Mouse (Mus musculus) embryonic facial prominence, embryonic 11.5 days (tissue): ENCODE data around the gene Cdk17. TPM values are rescaled to one million over a fixed set of nuclear protein-coding genes. Genes with fewer than 3 reads are reported as not detected.

Source experiments
- ATAC-seq: fragments of 200-750 bp; cut with Nextera tagmentation; replicated peaks from 2 replicates; pipeline ENCODE4 v1.8.0; 2017; ENCODE audit warnings: low read depth; ENCODE audit not compliant: insufficient number of reproducible peaks, low FRiP score, low TSS enrichment
- DNase-seq: peaks from one replicate; pipeline ENCODE4 v3.0.0-alpha.2; 2015; ENCODE audit warnings: low spot score
- H3K27ac ChIP-seq: fragments of 300-500 bp; sonication (generic); replicated peaks from 2 replicates; pipeline ENCODE4 v1.5.1; 2014; ENCODE audit warnings: mild to moderate bottlenecking, low read depth, low read length, control low read depth
- H3K27me3 ChIP-seq: fragments of 300-500 bp; sonication (generic); 2 replicates; pipeline ENCODE4 v1.6.1; 2014; ENCODE audit warnings: mild to moderate bottlenecking, low read length, moderate library complexity, mixed read lengths; ENCODE audit not compliant: control insufficient read depth, insufficient read depth
- H3K36me3 ChIP-seq: fragments of 300-500 bp; sonication (generic); replicated peaks from 2 replicates; pipeline ENCODE4 v1.6.1; 2014; ENCODE audit warnings: low read depth, mild to moderate bottlenecking, low read length, moderate library complexity, mixed read lengths; ENCODE audit not compliant: control insufficient read depth, insufficient read depth
- H3K4me1 ChIP-seq: fragments of 300-500 bp; sonication (generic); 2 replicates; pipeline ENCODE4 v1.6.1; 2014; ENCODE audit warnings: low read length, mixed read lengths; ENCODE audit not compliant: control insufficient read depth, insufficient read depth
- H3K4me2 ChIP-seq: fragments of 300-500 bp; sonication (generic); 2 replicates; pipeline ENCODE4 v1.6.1; 2014; ENCODE audit warnings: low read depth, mild to moderate bottlenecking, control low read depth, low read length, moderate library complexity
- H3K4me3 ChIP-seq: fragments of 300-500 bp; sonication (generic); 2 replicates; pipeline ENCODE4 v1.5.1; 2014; ENCODE audit warnings: low read depth, low read length, control low read depth
- H3K9ac ChIP-seq: fragments of 300-500 bp; sonication (generic); replicated peaks from 2 replicates; pipeline ENCODE4 v1.6.1; 2014; ENCODE audit warnings: mild to moderate bottlenecking, control low read depth, low read length
- H3K9me3 ChIP-seq: fragments of 300-500 bp; sonication (generic); replicated peaks from 2 replicates; pipeline ENCODE4 v1.6.1; 2016; ENCODE audit warnings: mild to moderate bottlenecking, low read length, inconsistent platforms, mixed read lengths; ENCODE audit not compliant: control insufficient read depth
- WGBS: fragments of 180-500 bp; shearing (Covaris S2); extraction: QIAGEN DNeasy Blood & Tissue Kit; methylation state at CpG from one replicate; pipeline ENCODE4 v1.1.7; 2014; 5-methylcytosine and 5-hydroxymethylcytosine counted together
- polyA plus RNA-seq: library from polyadenylated mRNA; unstranded; fragments of >200 nt; fragmentation: Nextera tagmentation; extraction: Ambion mirVana; gene quantifications from 2 replicates; pipeline ENCODE4 v1.2.1, GENCODE M21; 2014

Cdk17 gene
- polyA plus RNA-seq, 1 experiment from 2014 or later: 27.8 TPM

DNA sequence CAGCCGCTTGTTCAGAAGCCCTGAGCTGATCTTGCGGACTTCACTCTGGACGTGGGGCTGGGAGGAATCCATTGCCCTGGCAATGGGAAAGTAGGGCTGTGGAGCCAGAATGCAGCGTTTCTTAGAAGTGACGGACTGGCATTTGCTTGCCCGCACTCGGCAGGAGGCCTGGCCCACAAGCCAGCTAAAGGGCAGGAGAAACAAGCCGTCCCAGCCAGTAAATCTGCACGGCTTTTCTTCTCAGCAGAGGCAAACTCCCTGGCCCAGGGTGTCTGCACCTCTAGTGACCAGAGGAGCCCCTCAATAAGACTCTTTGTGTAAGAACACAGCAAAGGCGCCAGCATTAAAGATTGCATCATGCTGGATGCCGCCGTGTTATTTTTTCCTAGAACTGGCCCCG is 94.6 kb downstream of the Cdk17 start:
- H3K4me3 ChIP-seq: no peak overlapping the region
- H3K27ac ChIP-seq: no peak overlapping the region
- H3K4me1 ChIP-seq: no peaks in the 10 kb centered on the region
- DNase-seq (no peak), ATAC-seq (no peak)
- no peaks in the 10 kb centered on the region for H3K36me3 ChIP-seq
- H3K9ac ChIP-seq: 0 out of 2 replicates have a peak overlapping the region, but pooled peaks have one; percentile 4
- no peak overlapping the region for H3K4me2 ChIP-seq
- WGBS: 31% methylated on average over 13 of the region's 13 CpGs
- H3K27me3 ChIP-seq: no peaks in the 10 kb centered on the region
- no peaks in the 10 kb centered on the region for H3K9me3 ChIP-seq

DNA sequence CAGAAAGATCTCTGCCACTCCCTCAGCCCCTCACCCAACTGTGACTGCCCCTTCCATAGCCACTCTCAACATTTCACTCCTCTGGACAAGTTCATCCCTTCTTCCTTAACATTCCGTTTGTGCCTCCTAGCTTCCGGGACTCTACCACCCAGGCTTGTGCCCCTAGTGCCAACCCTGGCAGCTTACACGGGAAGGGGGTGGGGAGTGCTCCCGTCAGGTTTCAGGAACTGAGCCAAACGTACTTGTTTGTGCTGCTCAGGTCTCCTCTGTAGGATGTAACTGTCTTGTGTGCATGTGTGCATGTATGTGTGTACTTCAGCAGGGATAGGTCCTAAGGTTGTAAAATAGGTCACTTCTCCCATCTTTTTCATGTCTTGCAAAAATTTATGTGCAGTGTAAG is 99.2 kb downstream of the Cdk17 start:
- no peaks in the 10 kb centered on the region for H3K27me3 ChIP-seq
- H3K9me3 ChIP-seq: no peaks in the 10 kb centered on the region
- ATAC-seq: no peak
- 91% methylated on average over 5 of the region's 5 CpGs for WGBS
- peaks cover 18% of the 10 kb centered on the region for H3K4me1 ChIP-seq
- no peaks in the 10 kb centered on the region; the same call in 1 of the 2 replicates for H3K36me3 ChIP-seq
- no peak overlapping the region for H3K27ac ChIP-seq
- no peak overlapping the region for H3K4me3 ChIP-seq
- DNase-seq: no peak
- no peak overlapping the region for H3K9ac ChIP-seq
- no peak overlapping the region for H3K4me2 ChIP-seq

DNA sequence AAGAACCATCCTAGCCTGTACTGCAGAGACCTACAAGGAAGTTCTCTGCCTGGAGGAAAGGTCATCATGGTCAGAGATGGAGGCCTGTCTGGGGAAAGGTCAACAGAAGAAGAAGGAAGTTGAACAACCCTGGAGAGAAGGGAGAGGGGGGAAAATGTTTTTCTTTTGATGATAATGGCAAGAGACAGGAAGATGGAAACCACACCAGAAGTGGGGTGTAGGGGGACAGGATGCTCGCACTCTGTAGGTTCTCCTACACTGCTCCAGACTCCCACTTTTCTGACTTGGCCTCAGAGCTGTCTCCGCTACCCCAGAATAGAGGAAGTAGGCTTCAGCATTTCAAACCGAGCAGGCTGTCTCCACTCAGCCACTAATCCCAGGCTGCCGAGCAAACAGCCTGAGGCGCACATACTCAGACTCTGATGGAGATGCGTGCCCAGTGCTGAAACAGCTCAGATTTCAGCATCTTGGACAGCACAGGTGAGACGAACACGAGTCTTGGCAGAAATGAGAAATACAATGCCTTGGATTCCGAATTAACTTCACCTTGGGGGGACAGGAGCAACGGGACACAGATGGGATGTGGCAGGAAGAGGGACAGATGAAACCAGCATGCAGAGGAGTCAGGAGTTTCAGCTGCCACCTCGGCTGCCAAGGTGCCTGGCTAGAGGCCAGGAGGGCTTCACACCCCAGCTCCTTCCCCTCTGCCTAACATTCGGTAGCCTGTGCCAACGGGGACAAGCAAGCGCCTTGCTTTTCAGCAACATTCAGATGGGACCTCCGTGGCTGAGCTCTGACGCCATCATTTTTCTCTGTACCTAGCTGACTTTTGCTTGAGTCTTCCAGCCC is 100.7 kb downstream of the Cdk17 start:
- Histone ChIP-seq H3K4me2 (no peak overlapping the region; the same call in 1 of the 2 replicates), H3K4me3 (no peak overlapping the region)

DNA sequence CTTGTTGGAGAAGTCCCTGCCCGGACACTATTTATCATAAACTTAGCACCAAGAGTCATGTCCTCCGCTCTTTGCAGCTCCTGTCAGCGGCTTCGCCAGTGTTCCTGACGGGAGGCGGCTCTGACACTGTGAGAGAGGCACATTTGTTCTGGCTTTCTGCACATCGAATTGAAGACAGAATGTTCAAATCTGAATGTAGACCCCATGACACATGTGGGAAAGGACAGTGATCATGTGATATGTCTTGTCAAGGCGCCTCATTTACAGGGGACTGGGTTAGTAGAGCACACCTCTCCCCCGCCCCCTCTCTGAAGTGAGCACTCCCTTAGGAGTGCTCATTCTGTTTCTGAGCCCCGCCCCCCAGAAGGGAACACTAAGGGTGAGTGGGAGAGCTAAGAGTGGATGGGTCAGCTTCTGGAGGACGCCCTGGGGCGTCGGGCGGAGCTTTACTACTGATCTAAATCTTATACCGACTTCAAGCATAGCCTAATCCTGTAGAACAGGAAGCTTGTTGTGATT is 101.4 kb downstream of the Cdk17 start:
- WGBS: 15% methylated on average over 15 of the region's 15 CpGs
- DNase-seq: peak; percentile 56
- H3K4me3 ChIP-seq: no peak overlapping the region
- no peaks in the 10 kb centered on the region for H3K27me3 ChIP-seq
- peaks cover 18% of the 10 kb centered on the region for H3K4me1 ChIP-seq
- peak overlapping the region; percentile 22; the same call in 1 of the 2 replicates for H3K4me2 ChIP-seq
- no peaks in the 10 kb centered on the region; the same call in 1 of the 2 replicates for H3K36me3 ChIP-seq
- peak; percentile 57 for ATAC-seq
- H3K9ac ChIP-seq: no peak overlapping the region
- H3K27ac ChIP-seq: no peak overlapping the region; the same call in 1 of the 2 replicates
- no peaks in the 10 kb centered on the region for H3K9me3 ChIP-seq

More for the DNA sequence above, 100.7 kb downstream of the Cdk17 start:
- WGBS: 16% methylated on average over 16 of the region's 16 CpGs
- Histone ChIP-seq H3K27ac (no peak overlapping the region; the same call in 1 of the 2 replicates), H3K9me3 (no peaks in the 10 kb centered on the region), H3K4me1 (peaks cover 18% of the 10 kb centered on the region), H3K36me3 (no peaks in the 10 kb centered on the region; the same call in 1 of the 2 replicates), H3K9ac (no peak overlapping the region), H3K27me3 (no peaks in the 10 kb centered on the region)
- DNase-seq: peak; percentile 74
- ATAC-seq: peak; percentile 34; the same call in 1 of the 2 replicates

DNA sequence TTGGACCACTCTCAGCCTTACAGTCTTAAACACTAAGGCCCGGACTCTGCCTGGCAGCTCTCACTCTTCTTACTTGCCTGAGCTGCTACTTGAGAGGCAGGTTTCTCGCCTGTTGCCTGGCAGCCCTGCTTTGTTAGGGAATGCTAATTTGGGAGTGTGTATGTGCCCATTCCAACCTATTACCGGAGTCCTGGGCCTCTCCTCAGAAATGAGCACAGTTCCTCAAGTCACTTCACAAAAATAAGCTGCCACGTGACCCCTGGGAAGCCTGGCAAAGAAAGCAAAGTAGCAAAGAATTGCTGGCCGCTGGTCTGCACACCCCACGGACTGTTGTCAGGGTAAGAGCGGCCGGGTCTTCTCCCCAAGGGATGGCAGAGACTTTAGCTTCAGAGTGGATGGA is 102.8 kb downstream of the Cdk17 start:
- no peak; the same call in 1 of the 2 replicates for ATAC-seq

DNA sequence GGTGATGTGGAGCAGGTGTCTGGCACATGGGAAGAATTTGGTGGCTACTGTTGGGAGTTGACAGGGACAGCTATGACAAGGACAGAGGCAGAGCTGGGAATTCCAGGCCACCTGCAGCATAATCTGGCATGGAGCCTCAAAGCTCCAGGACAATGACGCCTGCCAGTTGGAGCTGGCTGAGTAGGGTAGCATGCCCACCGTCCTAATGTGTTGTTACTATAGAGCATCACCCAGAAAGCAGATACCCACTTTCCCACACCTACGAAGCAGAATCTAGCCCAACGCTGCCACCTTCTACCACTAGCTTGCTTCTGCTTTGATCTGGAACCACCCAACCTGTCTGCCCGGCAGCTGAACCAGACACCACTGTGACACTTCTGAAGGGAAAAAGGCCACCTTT is 103.3 kb downstream of the Cdk17 start:
- no peak for ATAC-seq
- 79% methylated on average over 5 of the region's 5 CpGs for WGBS

More for the DNA sequence above, 102.8 kb downstream of the Cdk17 start:
- no peaks in the 10 kb centered on the region; the same call in 1 of the 2 replicates for H3K36me3 ChIP-seq
- 54% methylated on average over 8 of the region's 8 CpGs for WGBS
- H3K4me2 ChIP-seq: no peak overlapping the region
- H3K9ac ChIP-seq: no peak overlapping the region
- H3K4me1 ChIP-seq: peaks cover 18% of the 10 kb centered on the region
- H3K4me3 ChIP-seq: no peak overlapping the region
- H3K27me3 ChIP-seq: no peaks in the 10 kb centered on the region
- H3K27ac ChIP-seq: no peak overlapping the region
- no peaks in the 10 kb centered on the region for H3K9me3 ChIP-seq
- no peak for DNase-seq

DNA sequence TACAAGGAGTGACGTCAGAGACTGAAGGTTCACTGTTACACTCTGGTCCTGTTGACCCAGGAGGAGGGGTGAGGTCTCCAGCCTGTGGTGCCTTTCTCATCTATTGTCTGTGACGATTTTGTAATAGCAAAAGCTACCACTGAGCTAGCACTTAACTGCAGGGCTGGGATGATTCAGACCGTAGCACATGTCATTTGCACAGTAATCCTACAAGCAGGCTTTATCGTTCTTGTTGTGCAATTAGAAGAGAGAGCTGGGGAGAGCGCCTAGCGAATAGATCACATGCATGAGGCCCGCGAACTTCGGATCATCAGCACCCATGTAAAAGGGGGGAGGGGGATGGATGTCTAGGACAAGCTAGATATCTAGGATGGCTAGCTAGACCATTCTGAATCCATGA is 105.2 kb downstream of the Cdk17 start:
- no peak overlapping the region for H3K4me3 ChIP-seq
- H3K27ac ChIP-seq: no peak overlapping the region
- peaks cover 18% of the 10 kb centered on the region for H3K4me1 ChIP-seq
- no peak overlapping the region for H3K4me2 ChIP-seq
- no peaks in the 10 kb centered on the region; the same call in 1 of the 2 replicates for H3K36me3 ChIP-seq
- no peaks in the 10 kb centered on the region for H3K27me3 ChIP-seq
- ATAC-seq (no peak), DNase-seq (no peak)
- WGBS: 88% methylated on average over 9 of the region's 9 CpGs
- H3K9me3 ChIP-seq: no peaks in the 10 kb centered on the region
- H3K9ac ChIP-seq: no peak overlapping the region

More for the DNA sequence above, 103.3 kb downstream of the Cdk17 start:
- Histone ChIP-seq H3K9ac (no peak overlapping the region), H3K9me3 (no peaks in the 10 kb centered on the region), H3K4me3 (no peak overlapping the region), H3K27me3 (no peaks in the 10 kb centered on the region), H3K36me3 (no peaks in the 10 kb centered on the region; the same call in 1 of the 2 replicates), H3K4me2 (no peak overlapping the region), H3K4me1 (peaks cover 18% of the 10 kb centered on the region), H3K27ac (no peak overlapping the region)
- DNase-seq: no peak

DNA sequence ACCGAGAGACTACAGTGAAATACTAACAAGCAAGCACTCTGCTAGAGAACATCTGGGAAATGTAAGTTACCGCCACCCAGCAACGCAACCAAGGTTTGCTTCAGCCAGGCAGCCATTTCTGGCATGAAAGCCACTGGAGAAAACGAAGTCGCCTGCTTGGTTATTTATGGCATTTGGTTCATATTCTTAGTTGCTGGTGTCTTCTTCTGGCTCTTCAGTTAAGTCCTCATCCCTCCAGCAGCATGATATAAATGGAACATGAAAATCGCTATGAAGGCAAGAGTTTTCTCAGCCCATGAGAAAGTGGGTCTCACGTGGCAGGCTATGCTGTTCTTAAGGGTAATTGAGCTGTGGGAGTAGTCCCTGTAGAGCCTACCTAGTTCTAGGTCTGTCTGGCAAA is 105.8 kb downstream of the Cdk17 start:
- Histone ChIP-seq H3K27ac (no peak overlapping the region), H3K9ac (no peak overlapping the region), H3K4me2 (no peak overlapping the region), H3K9me3 (no peaks in the 10 kb centered on the region), H3K4me3 (no peak overlapping the region), H3K4me1 (peaks cover 13% of the 10 kb centered on the region), H3K27me3 (no peaks in the 10 kb centered on the region), H3K36me3 (no peaks in the 10 kb centered on the region; the same call in 1 of the 2 replicates)
- DNase-seq (no peak), ATAC-seq (no peak)
- WGBS: 93% methylated on average over 7 of the region's 7 CpGs
